In genomic region chr19:28897497-28897896, GRCm38 (mm10) we compare ENCODE assay signal across 30 mouse cellular contexts.
DNase-seq lines count a peak whose midpoint lies in the region; ATAC-seq and TF ChIP-seq lines count a peak whose summit lies in the region.
"Had no signal": no experiment of that assay in that cellular context is flagged by ENCODE, and none has a peak within 500 bp of the region (broad histone marks: within the 10 kb centered on the region; RNA-seq: fewer than 3 reads in every experiment).

No protein-coding gene starts in this region.

- peaks cover 7% of the 10 kb centered on the region for H3K36me3 ChIP-seq in forebrain, postnatal 0 days (ENCODE audit: insufficient read depth)
- no peaks in the 10 kb centered on the region for H3K36me3 ChIP-seq in forebrain, embryonic 12.5 days (replicated peaks)
- H3K36me3 ChIP-seq: embryonic facial prominence, embryonic 10.5 days; embryonic facial prominence, embryonic 13.5 days; heart, embryonic 10.5 days; heart, embryonic 13.5 days; hindbrain, embryonic 12.5 days; hindbrain, embryonic 15.5 days had no signal

- no peaks in the 10 kb centered on the region for H3K9me3 ChIP-seq in forebrain, postnatal 0 days (ENCODE audit: low read length)
- no peaks in the 10 kb centered on the region for H3K9me3 ChIP-seq in forebrain, embryonic 12.5 days
- H3K9me3 ChIP-seq: embryonic facial prominence, embryonic 10.5 days; embryonic facial prominence, embryonic 13.5 days; forebrain, embryonic 13.5 days; heart, embryonic 10.5 days; heart, embryonic 13.5 days; hindbrain, embryonic 12.5 days; hindbrain, embryonic 15.5 days had no signal

- no peaks in the 10 kb centered on the region for H3K4me1 ChIP-seq in forebrain, postnatal 0 days (ENCODE audit: insufficient read depth)
- peaks cover 10% of the 10 kb centered on the region; the same call in 1 of the 2 replicates for H3K4me1 ChIP-seq in forebrain, embryonic 12.5 days
- H3K4me1 ChIP-seq: heart, embryonic 10.5 days; heart, embryonic 13.5 days had no signal

- no peaks in the 10 kb centered on the region for H3K27me3 ChIP-seq in forebrain, postnatal 0 days (ENCODE audit: insufficient read depth, low read length)
- no peaks in the 10 kb centered on the region for H3K27me3 ChIP-seq in forebrain, embryonic 12.5 days
- H3K27me3 ChIP-seq: embryonic facial prominence, embryonic 13.5 days; forebrain, embryonic 13.5 days; heart, embryonic 13.5 days; hindbrain, embryonic 12.5 days; hindbrain, embryonic 15.5 days had no signal

- H3K9ac ChIP-seq in forebrain, postnatal 0 days = no peak overlapping the region
- H3K9ac ChIP-seq in forebrain, embryonic 12.5 days = no peak overlapping the region
- H3K9ac ChIP-seq: embryonic facial prominence, embryonic 13.5 days; forebrain, embryonic 13.5 days; heart, embryonic 13.5 days; hindbrain, embryonic 12.5 days; hindbrain, embryonic 15.5 days had no signal

- H3K27ac ChIP-seq in forebrain, postnatal 0 days (ENCODE audit: low read depth, low read length) = peak overlapping the region; percentile 55; the same call in 1 of the 2 replicates
- no peak overlapping the region for H3K27ac ChIP-seq in forebrain, embryonic 12.5 days
- peak overlapping the region; percentile 89 for H3K27ac ChIP-seq in layer of hippocampus, adult 2 months
- H3K27ac ChIP-seq: embryonic facial prominence, embryonic 10.5 days; embryonic facial prominence, embryonic 13.5 days; forebrain, embryonic 13.5 days; heart, adult 2 months; heart, embryonic 10.5 days; heart, embryonic 13.5 days; hindbrain, embryonic 12.5 days; hindbrain, embryonic 15.5 days had no signal

- ATAC-seq in forebrain, postnatal 0 days = no peak
- ATAC-seq in forebrain, embryonic 12.5 days (ENCODE audit: low FRiP score) = no peak
- ATAC-seq: activated CD4-positive, CD25-positive, alpha-beta regulatory T cell, adult 4 months; forebrain, embryonic 13.5 days; forebrain, embryonic 16.5 days had no signal

- H3K4me3 ChIP-seq in forebrain, postnatal 0 days (ENCODE audit: low read depth, low read length) = no peak overlapping the region
- H3K4me3 ChIP-seq in forebrain, embryonic 12.5 days (replicated peaks) = no peak overlapping the region
- H3K4me3 ChIP-seq in layer of hippocampus, adult 2 months = no peak overlapping the region; the same call in 1 of the 2 replicates
- H3K4me3 ChIP-seq: embryonic facial prominence, embryonic 10.5 days; embryonic facial prominence, embryonic 13.5 days; erythroblast, embryonic 14.5 days; forebrain, embryonic 13.5 days; heart, adult 2 months; heart, embryonic 10.5 days; heart, embryonic 13.5 days; hindbrain, embryonic 12.5 days; hindbrain, embryonic 15.5 days had no signal

- no peak for DNase-seq in forebrain, postnatal 0 days
- DNase-seq in layer of hippocampus, adult 2 months (ENCODE audit: low spot score in 2 of 2) = no peak
- DNase-seq in layer of hippocampus, postnatal 14 days (ENCODE audit: low spot score in 2 of 2) = no peak
- DNase-seq in right cerebral cortex, adult 18-20 months = peak; percentile 55
- DNase-seq in right cerebral cortex, postnatal 4 days = no peak
- peak; percentile 72 for DNase-seq in brain, adult 2 months (ENCODE audit: low read depth, low spot score)
- DNase-seq in lung, postnatal 25 days (ENCODE audit: low spot score) = no peak
- DNase-seq: adrenal gland, adult 8-10 months; adrenal gland, postnatal 36 days; cerebellum, adult 11 months; cerebellum, adult 2 months; cerebellum, adult 9-11 months; cerebellum, postnatal 25 days; embryo, embryonic 11 days; gastrocnemius, postnatal 10 days; gastrocnemius, postnatal 36 days; heart, adult 2 months; heart, postnatal 14 days; heart, postnatal 4 days had no signal

- 62% methylated on average over 9 of the region's 9 CpGs for WGBS in forebrain, postnatal 0 days
- 86% methylated on average over 9 of the region's 9 CpGs for WGBS in forebrain, embryonic 12.5 days

- no peak overlapping the region for H3K4me2 ChIP-seq in forebrain, postnatal 0 days (ENCODE audit: low read depth)
- no peak overlapping the region for H3K4me2 ChIP-seq in forebrain, embryonic 12.5 days
- H3K4me2 ChIP-seq: embryonic facial prominence, embryonic 13.5 days; forebrain, embryonic 13.5 days; heart, embryonic 13.5 days; hindbrain, embryonic 12.5 days; hindbrain, embryonic 15.5 days had no signal

- TF ChIP-seq CTCF in forebrain, postnatal 0 days (IDR thresholded peaks at IDR 0.05; ENCODE audit: low read depth) = no peak
- no peak for TF ChIP-seq CTCF in layer of hippocampus, adult 2 months (conservative IDR thresholded peaks at IDR 0.05)

Comparison
In these comparisons a context has a peak if more than half of its experiments do, and no peak if none do; other contexts are left out.
1. DNase-seq: peak in right cerebral cortex, adult 18-20 months (single experiment) and brain, adult 2 months (single experiment); none in forebrain, postnatal 0 days (single experiment), layer of hippocampus, adult 2 months (0 of 2), layer of hippocampus, postnatal 14 days (0 of 2), right cerebral cortex, postnatal 4 days (single experiment) and lung, postnatal 25 days (single experiment).